ENCODE assay signal across 8 mouse cellular contexts in the genomic region with DNA sequence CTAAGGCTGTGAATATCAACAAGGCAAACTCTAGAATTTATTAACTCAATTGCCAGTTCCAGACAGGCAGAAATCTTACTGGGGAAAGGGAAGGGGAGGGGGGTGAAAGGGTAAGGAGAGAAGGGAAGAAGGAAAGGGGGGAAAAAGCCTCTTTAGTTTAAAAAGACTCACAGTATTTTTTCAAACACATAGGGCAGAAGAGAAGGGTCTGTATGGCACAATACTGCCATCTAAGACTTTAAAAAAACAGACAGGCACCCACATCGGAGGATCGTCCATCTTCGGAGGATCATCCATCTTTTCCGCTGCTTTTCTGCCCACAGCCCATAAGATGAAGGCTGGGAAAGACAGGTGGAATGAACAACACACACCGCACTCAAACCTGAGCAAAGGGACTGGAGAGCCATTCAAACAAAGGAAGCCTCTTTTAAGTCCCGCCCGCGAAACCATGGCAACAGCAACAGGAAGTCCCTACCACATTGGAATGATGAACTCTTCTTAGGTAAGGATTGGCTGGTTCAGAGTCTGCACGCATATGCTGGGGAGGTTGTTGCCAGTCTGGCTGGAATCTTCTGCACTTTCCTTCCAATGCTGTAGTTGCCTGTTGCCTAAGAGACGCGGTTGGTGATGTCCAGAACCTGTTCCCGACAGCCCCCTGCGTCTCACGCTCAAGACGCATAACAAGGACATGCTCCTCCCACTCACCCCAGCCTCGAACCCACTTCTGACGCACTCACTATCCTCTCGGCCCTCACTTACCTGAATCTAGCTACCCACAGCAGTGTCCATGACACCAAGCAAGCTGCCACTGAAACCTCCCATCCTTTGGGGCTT. TPM values are rescaled to one million over a fixed set of nuclear protein-coding genes. Genes with fewer than 3 reads are reported as not detected.
DNase-seq lines count a peak whose midpoint lies in the region; TF ChIP-seq lines count a peak whose summit lies in the region.

No protein-coding gene starts in this region.

- peaks cover 2% of the 10 kb centered on the region; the same call in 1 of the 2 replicates for H3K79me2 ChIP-seq in MEL (ENCODE audit: control insufficient read depth, insufficient read depth, low read length, poor library complexity)

- no peaks in the 10 kb centered on the region; a peak in 1 of 4 replicates for H3K4me1 ChIP-seq in MEL (ENCODE audit: control insufficient read depth in 1 of 2, insufficient read depth in 2 of 2, low read length in 2 of 2)
- H3K4me1 ChIP-seq in cerebellum, adult 2 months (ENCODE audit: control insufficient read depth, insufficient read depth, low read length), result no peaks in the 10 kb centered on the region
- no peaks in the 10 kb centered on the region for H3K4me1 ChIP-seq in hindbrain, embryonic 10.5 days (replicated peaks)
- no peaks in the 10 kb centered on the region for H3K4me1 ChIP-seq in lung, adult 2 months (ENCODE audit: control insufficient read depth, insufficient read depth, low read length)
- H3K4me1 ChIP-seq in olfactory bulb, adult 2 months (ENCODE audit: control insufficient read depth, insufficient read depth, low read length), result no peaks in the 10 kb centered on the region

- peak; percentile 34 for DNase-seq in MEL (ENCODE audit: low read depth, low spot score)
- peak; percentile 81 to 87 for DNase-seq in cerebellum, adult 2 months
- DNase-seq in forelimb bud, embryonic 11.5 days (ENCODE audit: low read depth, low spot score), result peak; percentile 76
- DNase-seq in hindbrain, embryonic 10.5 days (ENCODE audit: low spot score), result peak; percentile 77
- DNase-seq in layer of hippocampus, adult 9-10 months (ENCODE audit: low spot score), result peak; percentile 42
- peak; percentile 72 for DNase-seq in lung, adult 2 months
- peak; percentile 83 for DNase-seq in testis, postnatal 10 days (ENCODE audit: low spot score)

- no peak for TF ChIP-seq RAD21 in MEL (IDR thresholded peaks at IDR 0.05; ENCODE audit: low read depth, low read length)

- H3K36me3 ChIP-seq in MEL (ENCODE audit: control insufficient read depth in 1 of 2, insufficient read depth in 2 of 2, low read length in 2 of 2), result peaks cover 0 to 14% of the 10 kb centered on the region in 2 experiments; a peak in 3 of 4 replicates
- H3K36me3 ChIP-seq in hindbrain, embryonic 10.5 days, result no peaks in the 10 kb centered on the region

- TF ChIP-seq POLR2A in MEL (IDR thresholded peaks at IDR 0.05; ENCODE audit: control insufficient read depth in 1 of 2, insufficient read depth in 1 of 2, low read depth in 1 of 2, low read length in 2 of 2, poor library complexity in 1 of 2), result no peak
- TF ChIP-seq POLR2A in cerebellum, adult 2 months (IDR thresholded peaks at IDR 0.05; ENCODE audit: borderline replicate concordance, insufficient read depth, low read length), result peak; percentile 28; the same call in 1 of the 2 replicates
- TF ChIP-seq POLR2A in lung, adult 2 months (IDR thresholded peaks at IDR 0.05; ENCODE audit: borderline replicate concordance, extremely low read depth, low read depth, low read length), result no peak
- TF ChIP-seq POLR2A in olfactory bulb, adult 2 months (IDR thresholded peaks at IDR 0.05; ENCODE audit: insufficient read depth, low read depth, low read length), result 0 out of 2 replicates have a peak, but pooled peaks have one; percentile 21

- H3K27ac ChIP-seq in MEL (ENCODE audit: control insufficient read depth, low read depth, low read length), result no peak overlapping the region
- H3K27ac ChIP-seq in cerebellum, adult 2 months (ENCODE audit: insufficient read depth, low read length), result peak overlapping the region; percentile 8; the same call in 1 of the 2 replicates
- H3K27ac ChIP-seq in hindbrain, embryonic 10.5 days, result peak overlapping the region; percentile 80
- peak overlapping the region; percentile 80 for H3K27ac ChIP-seq in olfactory bulb, adult 2 months (ENCODE audit: insufficient read depth, low read depth, low read length)

- TF ChIP-seq EP300 in MEL (IDR thresholded peaks at IDR 0.05; ENCODE audit: low read depth in 1 of 2, low read length in 2 of 2), result no peak

- 6% methylated on average over 18 of the region's 18 CpGs for WGBS in cerebellum, adult 2 months
- WGBS in hindbrain, embryonic 10.5 days, result 16% methylated on average over 18 of the region's 18 CpGs
- 29% methylated on average over 18 of the region's 18 CpGs for WGBS in lung, adult 2 months
- WGBS in olfactory bulb, adult 2 months, result 12% methylated on average over 18 of the region's 18 CpGs

- H3K27me3 ChIP-seq in MEL (ENCODE audit: control insufficient read depth in 1 of 2, insufficient read depth in 2 of 2, low read length in 2 of 2), result no peaks in the 10 kb centered on the region
- no peaks in the 10 kb centered on the region for H3K27me3 ChIP-seq in cerebellum, adult 2 months (ENCODE audit: control insufficient read depth, insufficient read depth, low read length)
- no peaks in the 10 kb centered on the region for H3K27me3 ChIP-seq in hindbrain, embryonic 10.5 days (ENCODE audit: insufficient read depth, poor library complexity, severe bottlenecking)

- H3K9ac ChIP-seq in MEL (ENCODE audit: control insufficient read depth, low read depth, low read length, poor library complexity, severe bottlenecking), result no peak overlapping the region

- H3K9me3 ChIP-seq in MEL (replicated peaks; ENCODE audit: insufficient read depth, low read length), result no peaks in the 10 kb centered on the region
- H3K9me3 ChIP-seq in hindbrain, embryonic 10.5 days, result no peaks in the 10 kb centered on the region

- no peak overlapping the region for H3K4me3 ChIP-seq in MEL (ENCODE audit: control insufficient read depth in 1 of 2, insufficient read depth in 1 of 2, low read depth in 2 of 2, low read length in 2 of 2)
- H3K4me3 ChIP-seq in cerebellum, adult 2 months (replicated peaks; ENCODE audit: insufficient read depth, low read depth, low read length), result peak overlapping the region; percentile 72
- peak overlapping the region; percentile 45 for H3K4me3 ChIP-seq in hindbrain, embryonic 10.5 days
- H3K4me3 ChIP-seq in lung, adult 2 months (replicated peaks; ENCODE audit: extremely low read depth, low read depth, low read length), result peak overlapping the region; percentile 43
- H3K4me3 ChIP-seq in olfactory bulb, adult 2 months (ENCODE audit: insufficient read depth, low read depth, low read length), result peak overlapping the region; percentile 52

- TF ChIP-seq CTCF in MEL (IDR thresholded peaks at IDR 0.05 in 2 of 3, conservative IDR thresholded peaks at IDR 0.05 in 1 of 3; ENCODE audit: control insufficient read depth in 1 of 3, insufficient read depth in 1 of 3, low read depth in 2 of 3, low read length in 3 of 3, poor library complexity in 1 of 3, severe bottlenecking in 1 of 3), result no peak
- TF ChIP-seq CTCF in cerebellum, adult 2 months (IDR thresholded peaks at IDR 0.05; ENCODE audit: borderline replicate concordance, insufficient read depth, low read depth, low read length), result no peak
- TF ChIP-seq CTCF in lung, adult 2 months (IDR thresholded peaks at IDR 0.05; ENCODE audit: insufficient read depth, low read length), result no peak
- no peak for TF ChIP-seq CTCF in olfactory bulb, adult 2 months (IDR thresholded peaks at IDR 0.05; ENCODE audit: insufficient read depth, low read depth, low read length)

TF ChIP-seq in MEL, 35 proteins besides CTCF, POLR2A, EP300 and RAD21:
- TF ChIP-seq ETS1 (IDR thresholded peaks at IDR 0.05; ENCODE audit: low read depth, low read length), result no peak
- TF ChIP-seq MAZ (IDR thresholded peaks at IDR 0.05; ENCODE audit: low read depth, low read length), result no peak
- TF ChIP-seq MYB (IDR thresholded peaks at IDR 0.05; ENCODE audit: low read depth, low read length), result no peak
- TF ChIP-seq TBP (IDR thresholded peaks at IDR 0.05; ENCODE audit: low read depth, low read length), result no peak
- TF ChIP-seq NRF1 (IDR thresholded peaks at IDR 0.05; ENCODE audit: insufficient read depth, low read depth, low read length, poor library complexity, severe bottlenecking), result no peak
- no peak for TF ChIP-seq E2F4 (IDR thresholded peaks at IDR 0.05; ENCODE audit: borderline replicate concordance, low read depth, low read length)
- no peak for TF ChIP-seq UBTF (IDR thresholded peaks at IDR 0.05; ENCODE audit: borderline replicate concordance, insufficient read depth, low read depth, low read length)
- TF ChIP-seq CHD1 (IDR thresholded peaks at IDR 0.05; ENCODE audit: low read depth, low read length), result no peak
- TF ChIP-seq ELF1 (IDR thresholded peaks at IDR 0.05; ENCODE audit: low read depth, low read length), result no peak
- no peak for TF ChIP-seq MXI1 (IDR thresholded peaks at IDR 0.05; ENCODE audit: low read depth, low read length)
- TF ChIP-seq USF1 (IDR thresholded peaks at IDR 0.05; ENCODE audit: low read depth, low read length), result no peak
- no peak for TF ChIP-seq JUND (IDR thresholded peaks at IDR 0.05; ENCODE audit: low read depth, low read length)
- no peak for TF ChIP-seq GATA1 (IDR thresholded peaks at IDR 0.05; ENCODE audit: low read depth, low read length)
- TF ChIP-seq MAX (IDR thresholded peaks at IDR 0.05; ENCODE audit: low read length), result no peak
- TF ChIP-seq KAT2A (conservative IDR thresholded peaks at IDR 0.05; ENCODE audit: low read depth, low read length), result no peak
- no peak for TF ChIP-seq MYC (IDR thresholded peaks at IDR 0.05; ENCODE audit: low read depth, low read length)
- no peak for TF ChIP-seq MEF2A (IDR thresholded peaks at IDR 0.05; ENCODE audit: extremely low read depth, insufficient replicate concordance, low read depth, low read length, poor library complexity, severe bottlenecking)

RNA-seq across cellular contexts. Expression of a gene that starts 18.2 kb away (rescaled TPM):
- 36.4 and 37.1 TPM in 2 replicates for total RNA-seq in MEL (2012; rRNA removed)
- polyA plus RNA-seq in MEL (2012; ENCODE audit: insufficient read depth in 1 of 2, insufficient read length in 2 of 2, low read depth in 1 of 2, low replicate concordance in 2 of 2, missing spikeins in 1 of 2), result 10 to 100 TPM in 1 of 2 experiments, not detected in 1; 66.5 TPM
- polyA plus RNA-seq in cerebellum, adult 2 months (2012; rRNA removed), result 29.6 and 34.2 TPM in 2 replicates
- 39.1 and 45.3 TPM in 2 replicates for polyA plus RNA-seq in hindbrain, embryonic 10.5 days (2016; fragmentation: Nextera tagmentation; extraction: Ambion mirVana)
- 1.8 and 4.5 TPM in 2 replicates for polyA plus RNA-seq in lung, adult 2 months (2012; rRNA removed)
- polyA plus RNA-seq in olfactory bulb, adult 2 months (2012; ENCODE audit: insufficient read depth, insufficient read length, low replicate concordance, missing spikeins), result not detected in 2 replicates

Comparison
In these comparisons a context has a peak if more than half of its experiments do, and no peak if none do; other contexts are left out.
1. DNase-seq: peak in every context shown above with its lines; median percentile 84 in cerebellum, adult 2 months; 83 in testis, postnatal 10 days; 77 in hindbrain, embryonic 10.5 days; 76 in forelimb bud, embryonic 11.5 days; 72 in lung, adult 2 months; 42 in layer of hippocampus, adult 9-10 months; 34 in MEL.
2. H3K4me3 ChIP-seq: peak in cerebellum, adult 2 months (single experiment), hindbrain, embryonic 10.5 days (single experiment), lung, adult 2 months (single experiment) and olfactory bulb, adult 2 months (single experiment); none in MEL (0 of 2).
3. POLR2A ChIP-seq: peak in cerebellum, adult 2 months (single experiment) and olfactory bulb, adult 2 months (single experiment); none in MEL (0 of 2) and lung, adult 2 months (single experiment).